In the genomic region with DNA sequence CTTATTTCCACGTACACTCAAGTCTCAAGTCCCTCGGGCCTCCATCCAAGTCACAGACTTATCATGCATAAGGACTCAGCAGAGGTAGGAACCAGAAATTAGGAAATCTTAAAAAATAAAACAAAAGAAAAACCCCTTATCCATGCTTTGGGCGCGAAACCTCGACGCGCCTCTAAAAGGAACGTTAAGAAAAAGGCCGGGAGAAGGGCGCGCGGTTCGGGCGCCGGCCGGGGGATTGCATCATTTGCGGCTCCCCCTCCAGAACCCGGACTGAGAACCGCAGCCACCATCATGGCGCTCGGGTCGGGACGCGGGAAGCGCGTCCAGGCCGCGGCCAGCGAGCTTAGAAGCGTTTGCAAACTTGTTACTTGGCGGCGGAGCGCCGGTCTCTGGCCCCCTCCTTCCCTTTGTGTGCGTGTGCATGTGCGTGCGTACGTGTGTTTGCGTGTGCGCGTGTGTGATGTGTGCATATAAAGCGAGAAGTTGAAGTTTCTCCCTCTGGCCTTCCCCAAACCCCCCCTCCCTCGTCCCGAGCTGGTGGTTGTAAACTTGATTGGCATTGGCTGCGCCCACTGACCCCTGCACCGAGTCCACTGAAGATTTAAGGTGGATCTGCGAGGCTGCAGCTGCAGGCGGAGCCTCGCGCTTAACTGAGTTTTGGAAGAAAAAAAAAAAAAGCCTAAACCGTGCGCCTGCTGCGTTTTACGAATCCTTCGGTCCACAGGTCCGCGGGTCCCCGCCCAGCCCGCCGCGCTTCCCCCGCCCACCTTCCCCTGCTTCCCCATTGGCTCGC, we compare ENCODE assay signal across 8 mouse cellular contexts. TPM values are rescaled to one million over a fixed set of nuclear protein-coding genes. Genes with fewer than 3 reads are reported as not detected.
A peak's percentile ranks its signal among the peaks of the same experiment; 100 is the strongest.
DNase-seq lines count a peak whose midpoint lies in the region; ATAC-seq and TF ChIP-seq lines count a peak whose summit lies in the region.

No protein-coding gene starts in this region.

- peak overlapping the region; percentile 100 for H3K27ac ChIP-seq in forebrain, embryonic 12.5 days
- H3K27ac ChIP-seq in lung, embryonic 16.5 days (ENCODE audit: low read length) = peak overlapping the region; percentile 99
- H3K27ac ChIP-seq in thymus, adult 2 months (ENCODE audit: control insufficient read depth, insufficient read depth, low read length) = peak overlapping the region; percentile 98

- intact Hi-C loops in heart, postnatal 14 days (cut with DNase I) = no loop called here

- H3K9ac ChIP-seq in forebrain, embryonic 12.5 days = peak overlapping the region; percentile 85
- peak overlapping the region; percentile 92 for H3K9ac ChIP-seq in lung, embryonic 16.5 days (ENCODE audit: low read length)

- H3K36me3 ChIP-seq in G1E (replicated peaks) = peaks cover 18% of the 10 kb centered on the region
- peaks cover 4% of the 10 kb centered on the region for H3K36me3 ChIP-seq in forebrain, embryonic 12.5 days (replicated peaks)
- 0 out of 2 replicates have a peak, but pooled peaks cover 4% of the 10 kb centered on the region for H3K36me3 ChIP-seq in lung, embryonic 16.5 days (ENCODE audit: control insufficient read depth, insufficient read depth, low read length)
- H3K36me3 ChIP-seq in thymus, adult 2 months (ENCODE audit: control insufficient read depth, insufficient read depth, low read length) = peaks cover 4% of the 10 kb centered on the region; the same call in 1 of the 2 replicates

- no peak for TF ChIP-seq CTCF in G1E (IDR thresholded peaks at IDR 0.05; ENCODE audit: low read depth, low read length)
- no peak for TF ChIP-seq CTCF in thymus, adult 2 months (IDR thresholded peaks at IDR 0.05; ENCODE audit: borderline replicate concordance, control insufficient read depth, extremely low read depth, insufficient read depth, low read length, poor library complexity)

- peak; percentile 74 for ATAC-seq in G1E (ENCODE audit: extremely low read depth, insufficient number of reproducible peaks, low FRiP score, poor library complexity, severe bottlenecking)
- peak; percentile 76 for ATAC-seq in cerebellum, adult (ENCODE audit: insufficient number of reproducible peaks, low FRiP score, low TSS enrichment)
- ATAC-seq in forebrain, embryonic 12.5 days (ENCODE audit: low FRiP score) = peak; percentile 89
- peak; percentile 94 for ATAC-seq in lung, embryonic 16.5 days (ENCODE audit: low read depth)

- peaks cover 57% of the 10 kb centered on the region for H3K4me1 ChIP-seq in G1E (ENCODE audit: insufficient read depth, low read depth, low read length)
- peaks cover 56% of the 10 kb centered on the region for H3K4me1 ChIP-seq in forebrain, embryonic 12.5 days
- H3K4me1 ChIP-seq in lung, embryonic 16.5 days (replicated peaks; ENCODE audit: control insufficient read depth, insufficient read depth, low read length) = peaks cover 29% of the 10 kb centered on the region
- H3K4me1 ChIP-seq in thymus, adult 2 months (replicated peaks; ENCODE audit: control insufficient read depth, insufficient read depth, low read length) = peaks cover 17% of the 10 kb centered on the region

- H3K9me3 ChIP-seq in G1E (replicated peaks) = no peaks in the 10 kb centered on the region
- no peaks in the 10 kb centered on the region for H3K9me3 ChIP-seq in forebrain, embryonic 12.5 days
- no peaks in the 10 kb centered on the region for H3K9me3 ChIP-seq in lung, embryonic 16.5 days (ENCODE audit: control insufficient read depth, low read length)

- H3K4me2 ChIP-seq in forebrain, embryonic 12.5 days = peak overlapping the region; percentile 93
- peak overlapping the region; percentile 87 for H3K4me2 ChIP-seq in lung, embryonic 16.5 days (ENCODE audit: low read depth, low read length)

- peak; percentile 82 for DNase-seq in G1E (ENCODE audit: low spot score)
- DNase-seq in heart, postnatal 14 days = peak; percentile 80 to 83
- DNase-seq in layer of hippocampus, adult 18-20 months (ENCODE audit: low spot score in 2 of 2) = peak; percentile 6 to 57
- peak; percentile 91 for DNase-seq in ovary, adult 18-20 months (ENCODE audit: low spot score)
- peak; percentile 69 for DNase-seq in thymus, adult 2 months

- TF ChIP-seq POLR2A in thymus, adult 2 months (IDR thresholded peaks at IDR 0.05; ENCODE audit: control insufficient read depth, extremely low read depth, insufficient read depth, low read length, poor library complexity) = peak; percentile 70

- H3K27me3 ChIP-seq in G1E (ENCODE audit: insufficient read depth, low read length) = no peaks in the 10 kb centered on the region
- no peaks in the 10 kb centered on the region for H3K27me3 ChIP-seq in forebrain, embryonic 12.5 days
- H3K27me3 ChIP-seq in lung, embryonic 16.5 days (ENCODE audit: control insufficient read depth, insufficient read depth, low read depth, low read length) = no peaks in the 10 kb centered on the region
- H3K27me3 ChIP-seq in thymus, adult 2 months (ENCODE audit: control insufficient read depth, insufficient read depth, low read length) = no peaks in the 10 kb centered on the region

- H3K4me3 ChIP-seq in G1E (ENCODE audit: low read depth, low read length) = peak overlapping the region; percentile 77
- peak overlapping the region; percentile 57 for H3K4me3 ChIP-seq in forebrain, embryonic 12.5 days (replicated peaks)
- peak overlapping the region; percentile 59 for H3K4me3 ChIP-seq in lung, embryonic 16.5 days (ENCODE audit: low read length)
- H3K4me3 ChIP-seq in thymus, adult 2 months (ENCODE audit: control insufficient read depth, insufficient read depth, low read length) = peak overlapping the region; percentile 59

- under 1% methylated on average over 63 of the region's 63 CpGs for WGBS in forebrain, embryonic 12.5 days
- under 1% methylated on average over 63 of the region's 63 CpGs for WGBS in lung, embryonic 16.5 days
- under 1% methylated on average over 63 of the region's 63 CpGs for WGBS in thymus, adult 2 months

RNA-seq across cellular contexts. Expression of a gene that starts 8.1 kb away (rescaled TPM):
- total RNA-seq in G1E (2014; fragmentation: Nextera tagmentation) (88.0 and 88.8 TPM in 2 replicates), G1E (2017) (79.3 and 87.1 TPM in 2 replicates)
- 34.6 and 34.8 TPM in 2 replicates for polyA plus RNA-seq in G1E (2012)
- 36.4 and 40.5 TPM in 2 replicates for polyA plus RNA-seq in forebrain, embryonic 12.5 days (2016; fragmentation: Nextera tagmentation; extraction: Ambion mirVana)
- total RNA-seq in heart, postnatal 14 days (2021) = 10 to 100 TPM; 47.5 to 49.0 TPM
- total RNA-seq in layer of hippocampus, adult 18-20 months (2021) = 10 to 100 TPM; 46.0 to 48.2 TPM
- 20.0 and 21.7 TPM in 2 replicates for polyA plus RNA-seq in lung, embryonic 16.5 days (2015; fragmentation: Nextera tagmentation; extraction: Ambion mirVana)
- polyA plus RNA-seq in thymus, adult 2 months (2012; rRNA removed) = 65.2 and 82.5 TPM in 2 replicates

RNA-seq across cellular contexts. Expression of a gene that starts 29.9 kb away (rescaled TPM):
- total RNA-seq in G1E (2014; fragmentation: Nextera tagmentation) = 22.5 and 25.0 TPM in 2 replicates
- total RNA-seq in G1E (2017) = 11.2 and 11.7 TPM in 2 replicates
- polyA plus RNA-seq in G1E (2012) = 2.3 and 3.5 TPM in 2 replicates
- 38.5 and 45.6 TPM in 2 replicates for polyA plus RNA-seq in forebrain, embryonic 12.5 days (2016; fragmentation: Nextera tagmentation; extraction: Ambion mirVana)
- total RNA-seq in heart, postnatal 14 days (2021) = 1 to 10 TPM; 4.4 to 4.7 TPM
- 10 to 100 TPM; 26.2 to 28.1 TPM for total RNA-seq in layer of hippocampus, adult 18-20 months (2021)
- 10.4 and 11.7 TPM in 2 replicates for polyA plus RNA-seq in lung, embryonic 16.5 days (2015; fragmentation: Nextera tagmentation; extraction: Ambion mirVana)
- 14.7 and 15.6 TPM in 2 replicates for polyA plus RNA-seq in thymus, adult 2 months (2012; rRNA removed)

RNA-seq across cellular contexts. Expression of a gene that starts 53.2 kb away (rescaled TPM):
- total RNA-seq in G1E (2014; fragmentation: Nextera tagmentation) = 0.83 and 1.5 TPM in 2 replicates
- 0.98 and 0.99 TPM in 2 replicates for total RNA-seq in G1E (2017)
- polyA plus RNA-seq in G1E (2012) = 0.16 and 0.19 TPM in 2 replicates
- polyA plus RNA-seq in forebrain, embryonic 12.5 days (2016; fragmentation: Nextera tagmentation; extraction: Ambion mirVana) = 3.7 and 3.9 TPM in 2 replicates
- total RNA-seq in heart, postnatal 14 days (2021) = 10 to 100 TPM; 15.4 to 18.5 TPM
- 1 to 10 TPM; 3.4 to 3.7 TPM for total RNA-seq in layer of hippocampus, adult 18-20 months (2021)
- 1.8 and 1.9 TPM in 2 replicates for polyA plus RNA-seq in lung, embryonic 16.5 days (2015; fragmentation: Nextera tagmentation; extraction: Ambion mirVana)
- 1.1 and 1.6 TPM in 2 replicates for polyA plus RNA-seq in thymus, adult 2 months (2012; rRNA removed)

Comparison
In these comparisons a context has a peak if more than half of its experiments do, and no peak if none do; other contexts are left out.
1. Peak in every context shown above with its lines: DNase-seq, ATAC-seq, H3K4me3 ChIP-seq and H3K27ac ChIP-seq.
2. DNase-seq: peak in every context shown above with its lines; median percentile 91 in ovary, adult 18-20 months; 82 in G1E; 82 in heart, postnatal 14 days; 69 in thymus, adult 2 months; 32 in layer of hippocampus, adult 18-20 months.